In genomic region chr11:75234745-75235144, GRCm38 (mm10) we compare ENCODE assay signal across 8 mouse cellular contexts. TPM values are rescaled to one million over a fixed set of nuclear protein-coding genes. Genes with fewer than 3 reads are reported as not detected.
A peak's percentile ranks its signal among the peaks of the same experiment; 100 is the strongest.
DNase-seq lines count a peak whose midpoint lies in the region; ATAC-seq lines count a peak whose summit lies in the region.

No protein-coding gene starts in this region.

- intact Hi-C loops in left cerebral cortex, postnatal 25 days (cut with DNase I), result no loop called here

- peak; percentile 60; the same call in 1 of the 2 replicates for ATAC-seq in cerebellum, adult (ENCODE audit: insufficient number of reproducible peaks, low FRiP score, low TSS enrichment)

- DNase-seq in cerebellum, adult 9-10 months, result no peak
- peak; percentile 50 for DNase-seq in ovary, postnatal 36 days (ENCODE audit: low spot score)
- no peak for DNase-seq in ovary, postnatal 10 days (ENCODE audit: low spot score)
- peak; percentile 55 to 56 for DNase-seq in left cerebral cortex, postnatal 25 days (ENCODE audit: low spot score in 2 of 2)
- peak; percentile 47 to 48 for DNase-seq in right cerebral cortex, adult 2 months (ENCODE audit: low spot score in 2 of 2)
- no peak for DNase-seq in frontal cortex, postnatal 36 days (ENCODE audit: low spot score in 2 of 2)
- no peak for DNase-seq in layer of hippocampus, postnatal 10 days (ENCODE audit: low spot score in 2 of 2)

RNA-seq across cellular contexts. Expression of gene Rtn4rl1, which starts 41.2 kb away (rescaled TPM):
- 10 to 100 TPM; 76.5 to 90.2 TPM for total RNA-seq in left cerebral cortex, postnatal 25 days (2021)
- 10 to 100 TPM; 54.5 to 58.5 TPM for total RNA-seq in layer of hippocampus, postnatal 10 days (2021)

RNA-seq across cellular contexts. Expression of gene Dph1, which starts 43.7 kb away (rescaled TPM):
- total RNA-seq in left cerebral cortex, postnatal 25 days (2021), result 10 to 100 TPM; 26.9 to 27.2 TPM
- 10 to 100 TPM; 20.8 to 21.1 TPM for total RNA-seq in layer of hippocampus, postnatal 10 days (2021)

RNA-seq across cellular contexts. Expression of gene Ovca2, which starts 56.1 kb away (rescaled TPM):
- total RNA-seq in left cerebral cortex, postnatal 25 days (2021), result 10 to 100 TPM; 12.4 to 13.9 TPM
- 10 to 100 TPM; 10.1 to 11.1 TPM for total RNA-seq in layer of hippocampus, postnatal 10 days (2021)

Comparison
In these comparisons a context has a peak if more than half of its experiments do, and no peak if none do; other contexts are left out.
1. DNase-seq: peak in ovary, postnatal 36 days (single experiment), left cerebral cortex, postnatal 25 days (2 of 2) and right cerebral cortex, adult 2 months (2 of 2); none in cerebellum, adult 9-10 months (single experiment), ovary, postnatal 10 days (single experiment), frontal cortex, postnatal 36 days (0 of 2) and layer of hippocampus, postnatal 10 days (0 of 2).